Mouse (Mus musculus): ENCODE measurements at regions not wholly inside any gene's neighbourhood (a gene's known extent, or its start where the extent isn't known, plus 50 kb on each side); places are given as distances from the start of the nearest gene placed in this dataset.
A peak's percentile ranks its signal among the peaks of the same experiment; 100 is the strongest.

DNA sequence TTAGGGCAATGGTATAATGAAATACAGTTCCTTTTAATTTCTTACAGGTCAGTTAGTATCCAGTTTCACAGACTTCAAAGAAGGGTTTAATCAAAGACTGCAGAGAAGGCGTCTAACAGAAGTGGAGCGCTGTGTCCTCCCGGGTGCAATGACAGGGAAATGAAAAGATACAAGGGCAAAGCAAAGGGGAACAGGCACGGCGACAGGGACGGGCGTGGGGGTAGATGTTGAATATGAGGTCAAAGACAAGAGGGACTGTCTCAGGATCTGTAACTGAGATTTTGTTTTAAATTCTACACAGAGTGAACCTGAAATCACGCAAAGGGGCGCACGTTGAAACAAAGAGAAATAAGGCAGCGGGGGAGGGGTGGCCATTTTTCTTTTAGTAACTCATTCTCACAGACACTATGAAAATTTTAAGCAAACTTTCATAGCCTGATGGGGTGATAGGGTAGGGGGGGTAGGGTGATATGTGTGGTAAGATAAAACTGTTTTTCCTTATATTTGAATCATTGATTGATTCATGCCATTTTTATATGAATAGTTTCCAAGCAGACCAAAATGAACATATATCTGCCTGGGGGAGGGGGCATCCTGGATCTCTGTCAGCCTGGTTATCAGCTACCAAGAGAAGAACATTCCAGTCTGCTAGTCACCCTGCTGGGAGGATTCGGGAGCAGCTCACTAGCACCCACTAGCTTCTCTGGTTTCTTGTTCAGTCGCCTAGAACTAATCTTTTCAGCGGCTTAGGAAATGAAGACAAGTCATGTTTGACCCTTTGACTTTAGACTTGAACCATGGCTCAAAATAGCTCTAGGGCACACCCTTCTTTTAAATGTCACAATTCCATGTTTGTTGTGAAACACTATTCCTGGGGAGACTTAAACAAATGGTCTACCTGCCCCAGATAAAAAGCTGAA is 139.1 kb upstream of the Map3k7 start:
- H3K27ac ChIP-seq (ENCODE audit: low read depth) = no peak overlapping the region
- 72% methylated on average over 14 of the region's 14 CpGs for WGBS (ENCODE audit: insufficient replicate concordance)
- H3K9me3 ChIP-seq (ENCODE audit: low read length) = no peaks in the 10 kb centered on the region
- H3K4me3 ChIP-seq (ENCODE audit: low read depth, low read length) = no peak overlapping the region
- no peak for ATAC-seq
- no peak for TF ChIP-seq EP300 (IDR thresholded peaks at IDR 0.05; ENCODE audit: low read depth)
- no peaks in the 10 kb centered on the region for H3K27me3 ChIP-seq (ENCODE audit: insufficient read depth, low read length)
- H3K4me2 ChIP-seq (ENCODE audit: low read depth, low read length) = peak overlapping the region; percentile 61
- no peak for DNase-seq
- H3K36me3 ChIP-seq (replicated peaks; ENCODE audit: insufficient read depth, low read length) = no peaks in the 10 kb centered on the region
- no peak overlapping the region for H3K9ac ChIP-seq (replicated peaks)
- 0 out of 2 replicates have a peak, but pooled peaks cover 3% of the 10 kb centered on the region for H3K4me1 ChIP-seq (ENCODE audit: insufficient read depth)

- DNase-seq (no peak), ATAC-seq (no peak)
Observed at GRCm38 (mm10) chr4:31825438-31825830, 138.5 kb upstream of the Map3k7 start.

DNA sequence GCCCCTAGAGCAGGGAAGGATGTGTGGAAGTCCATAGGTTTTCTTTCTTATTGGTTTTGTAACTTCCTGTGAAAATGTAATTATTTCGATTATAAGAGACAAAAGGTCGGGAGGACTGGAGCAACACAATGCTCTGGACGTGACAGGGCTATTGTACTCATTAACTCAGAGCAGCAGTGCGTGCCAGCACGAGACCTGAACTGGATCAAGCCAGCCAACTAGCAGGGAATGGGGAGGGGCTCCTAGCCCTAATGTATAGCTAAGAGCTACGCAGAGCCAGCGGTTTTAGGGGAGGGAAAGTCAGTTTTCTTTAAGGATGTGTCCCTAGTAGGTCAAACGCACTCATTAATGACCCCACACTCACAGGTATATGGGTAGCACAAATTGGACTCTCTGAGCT is 137.2 kb upstream of the Map3k7 start:
- Histone ChIP-seq H3K4me1 (ENCODE audit: insufficient read depth) (0 out of 2 replicates have a peak, but pooled peaks cover 3% of the 10 kb centered on the region), H3K27me3 (ENCODE audit: insufficient read depth, low read length) (no peaks in the 10 kb centered on the region), H3K4me2 (ENCODE audit: low read depth, low read length) (no peak overlapping the region), H3K27ac (ENCODE audit: low read depth) (no peak overlapping the region), H3K4me3 (ENCODE audit: low read depth, low read length) (no peak overlapping the region), H3K36me3 (replicated peaks; ENCODE audit: insufficient read depth, low read length) (no peaks in the 10 kb centered on the region), H3K9ac (replicated peaks) (no peak overlapping the region), H3K9me3 (ENCODE audit: low read length) (no peaks in the 10 kb centered on the region)
- 82% methylated on average over 8 of the region's 8 CpGs for WGBS (ENCODE audit: insufficient replicate concordance)
- TF ChIP-seq CTCF (IDR thresholded peaks at IDR 0.05; ENCODE audit: low read depth) (no peak), EP300 (IDR thresholded peaks at IDR 0.05; ENCODE audit: low read depth) (no peak)
- ATAC-seq (no peak), DNase-seq (no peak)

More at GRCm38 (mm10) chr4:31825438-31825830, 138.5 kb upstream of the Map3k7 start:
- no peak overlapping the region for H3K27ac ChIP-seq (ENCODE audit: low read depth)
- H3K4me2 ChIP-seq (ENCODE audit: low read depth, low read length) = no peak overlapping the region
- no peaks in the 10 kb centered on the region for H3K27me3 ChIP-seq (ENCODE audit: insufficient read depth, low read length)
- H3K9ac ChIP-seq (replicated peaks) = no peak overlapping the region
- H3K9me3 ChIP-seq (ENCODE audit: low read length) = no peaks in the 10 kb centered on the region
- no peak overlapping the region for H3K4me3 ChIP-seq (ENCODE audit: low read depth, low read length)
- 0 out of 2 replicates have a peak, but pooled peaks cover 3% of the 10 kb centered on the region for H3K4me1 ChIP-seq (ENCODE audit: insufficient read depth)
- TF ChIP-seq EP300 (IDR thresholded peaks at IDR 0.05; ENCODE audit: low read depth) = no peak
- TF ChIP-seq CTCF (IDR thresholded peaks at IDR 0.05; ENCODE audit: low read depth) = no peak
- WGBS (ENCODE audit: insufficient replicate concordance) = 61% methylated on average over 3 of the region's 3 CpGs
- H3K36me3 ChIP-seq (replicated peaks; ENCODE audit: insufficient read depth, low read length) = no peaks in the 10 kb centered on the region

- no peak overlapping the region for H3K27ac ChIP-seq (ENCODE audit: low read depth)
- no peak overlapping the region for H3K4me3 ChIP-seq (ENCODE audit: low read depth, low read length)
- TF ChIP-seq CTCF (IDR thresholded peaks at IDR 0.05; ENCODE audit: low read depth) = peak; percentile 55
- TF ChIP-seq EP300 (IDR thresholded peaks at IDR 0.05; ENCODE audit: low read depth) = no peak
- DNase-seq (peak; percentile 26), ATAC-seq (no peak)
- WGBS (ENCODE audit: insufficient replicate concordance) = 70% methylated on average over 7 of the region's 7 CpGs
- 0 out of 2 replicates have a peak, but pooled peaks cover 3% of the 10 kb centered on the region for H3K4me1 ChIP-seq (ENCODE audit: insufficient read depth)
- no peaks in the 10 kb centered on the region for H3K27me3 ChIP-seq (ENCODE audit: insufficient read depth, low read length)
- no peaks in the 10 kb centered on the region for H3K36me3 ChIP-seq (replicated peaks; ENCODE audit: insufficient read depth, low read length)
- no peak overlapping the region for H3K9ac ChIP-seq (replicated peaks)
- no peak overlapping the region for H3K4me2 ChIP-seq (ENCODE audit: low read depth, low read length)
- H3K9me3 ChIP-seq (ENCODE audit: low read length) = no peaks in the 10 kb centered on the region
Observed at GRCm38 (mm10) chr4:31827266-31827665, 136.6 kb upstream of the Map3k7 start.

DNA sequence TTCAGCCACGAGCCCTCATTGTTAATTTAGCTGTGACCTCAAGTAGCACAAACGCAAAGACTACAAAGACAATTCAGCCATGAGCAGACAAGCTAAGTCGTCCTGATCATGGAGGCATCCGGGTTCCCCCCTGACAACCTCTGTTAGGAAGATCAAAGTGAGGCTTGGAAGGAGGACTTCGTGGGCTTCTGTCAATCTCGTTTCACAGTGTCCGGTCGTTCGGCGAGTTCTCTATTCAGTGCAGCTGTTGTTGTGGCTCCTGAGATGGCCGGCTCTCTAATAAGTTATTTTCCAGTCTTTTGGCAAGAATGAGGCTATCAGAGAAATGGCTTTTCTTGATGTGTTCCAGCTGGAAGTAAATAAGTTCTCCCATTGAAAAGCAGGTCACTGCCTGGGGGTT is 133.7 kb upstream of the Map3k7 start:
- Histone ChIP-seq H3K4me3 (ENCODE audit: low read depth, low read length) (no peak overlapping the region), H3K4me1 (ENCODE audit: insufficient read depth) (no peaks in the 10 kb centered on the region), H3K27me3 (ENCODE audit: insufficient read depth, low read length) (no peaks in the 10 kb centered on the region), H3K36me3 (replicated peaks; ENCODE audit: insufficient read depth, low read length) (no peaks in the 10 kb centered on the region), H3K27ac (ENCODE audit: low read depth) (no peak overlapping the region), H3K4me2 (ENCODE audit: low read depth, low read length) (no peak overlapping the region), H3K9me3 (ENCODE audit: low read length) (no peaks in the 10 kb centered on the region), H3K9ac (replicated peaks) (no peak overlapping the region)
- ATAC-seq = no peak
- DNase-seq = no peak
- WGBS (ENCODE audit: insufficient replicate concordance) = 67% methylated on average over 11 of the region's 11 CpGs
- TF ChIP-seq CTCF (IDR thresholded peaks at IDR 0.05; ENCODE audit: low read depth) (no peak), EP300 (IDR thresholded peaks at IDR 0.05; ENCODE audit: low read depth) (no peak)

GRCm38 (mm10) chr4:31831469-31831868 is 132.4 kb upstream of the Map3k7 start:
- no peak for DNase-seq
- Histone ChIP-seq H3K9me3 (ENCODE audit: low read length) (no peaks in the 10 kb centered on the region), H3K27ac (ENCODE audit: low read depth) (no peak overlapping the region), H3K36me3 (replicated peaks; ENCODE audit: insufficient read depth, low read length) (no peaks in the 10 kb centered on the region), H3K27me3 (ENCODE audit: insufficient read depth, low read length) (no peaks in the 10 kb centered on the region), H3K4me1 (ENCODE audit: insufficient read depth) (no peaks in the 10 kb centered on the region), H3K9ac (replicated peaks) (no peak overlapping the region), H3K4me3 (ENCODE audit: low read depth, low read length) (no peak overlapping the region), H3K4me2 (ENCODE audit: low read depth, low read length) (no peak overlapping the region)
- WGBS (ENCODE audit: insufficient replicate concordance) = 71% methylated on average over 2 of the region's 2 CpGs
- no peak for ATAC-seq
- TF ChIP-seq CTCF (IDR thresholded peaks at IDR 0.05; ENCODE audit: low read depth) = no peak
- TF ChIP-seq EP300 (IDR thresholded peaks at IDR 0.05; ENCODE audit: low read depth) = no peak

Data from liver, postnatal 0 days (tissue).